Mouse (Mus musculus): ENCODE results near the gene Olfr869.

Gene Olfr869

GRCm38 (mm10) chr9:20128709-20129108, at the start of gene Olfr869:
TSS of gene Olfr869 (plus strand) at chr9:20129009.
- no peak for DNase-seq (ENCODE audit: low spot score)

- no peak for DNase-seq (ENCODE audit: low spot score)
These were observed 30.5 kb upstream of the Olfr869 start, which contains the start of gene Olfr868 for GRCm38 (mm10) chr9:20098326-20098725. TSS of gene Olfr868 (plus strand) at chr9:20098626.

GRCm38 (mm10) chr9:20149706-20150105, 20.9 kb downstream of the Olfr869 start:
- DNase-seq (ENCODE audit: low spot score) = no peak

GRCm38 (mm10) chr9:20173957-20174356, 45.1 kb downstream of the Olfr869 start, which contains the start of gene Olfr870:
TSS of gene Olfr870 (minus strand) at chr9:20174057.
- DNase-seq (ENCODE audit: low spot score) = no peak

DNA sequence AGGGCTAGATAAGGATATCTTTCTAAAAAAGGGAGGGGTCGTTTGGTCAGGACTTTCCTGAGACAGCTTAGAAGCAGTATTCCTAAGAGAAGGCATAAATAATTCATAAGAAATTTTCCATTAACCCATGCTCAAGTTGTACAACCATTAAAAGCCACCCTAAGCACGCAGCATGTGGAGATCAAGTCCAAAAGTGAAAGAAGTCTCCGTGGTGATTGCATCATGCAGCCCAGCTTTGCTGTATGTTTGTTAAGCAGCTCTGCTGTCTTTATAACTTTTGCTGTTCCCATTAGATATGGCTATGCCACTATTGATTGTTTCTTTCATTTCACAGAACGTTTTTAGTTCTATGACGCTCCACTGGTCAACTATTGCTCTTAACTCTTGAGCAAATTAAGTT, 50.7 kb downstream of the Olfr869 start:
- DNase-seq (ENCODE audit: low spot score) = no peak
